Mouse (Mus musculus) ES-E14 (cell line): ENCODE measurements around the gene Sp100.
"Not testable (repeated sequence)": the region's sequence is repeated elsewhere in the genome, so short reads cannot be mapped to it uniquely, and the experiment has no call there.

Experiments
- HCFC1 ChIP-seq: IDR thresholded peaks from 2 replicates; pipeline ENCODE4 v1.6.1; 2012; ENCODE audit warnings: low read length, inconsistent platforms, borderline replicate concordance; ENCODE audit not compliant: insufficient read depth
- MAFK ChIP-seq: IDR thresholded peaks from 2 replicates; pipeline ENCODE4 v1.6.1; 2014; ENCODE audit warnings: mild to moderate bottlenecking, low read depth, low read length, inconsistent platforms; ENCODE audit not compliant: insufficient read depth

- TF ChIP-seq MAFK, HCFC1: not testable (repeated sequence)
Observed at GRCm38 (mm10) chr1:85617161-85617560, 32.6 kb upstream of the Sp100 start.
